Mouse (Mus musculus) MEL (cell line): Measurements from ENCODE around the gene Hecw2.

Experiments used
- CTCF ChIP-seq, 3 experiments: IDR thresholded peaks in 2 of 3; conservative IDR thresholded peaks in 1 of 3; 2 replicates each; pipeline ENCODE4 v1.5.1; 2011 to 2012; ENCODE audit warnings: low read length in 3 of 3, low read depth in 2 of 3, mild to moderate bottlenecking in 2 of 3, improper control_type of control experiment in 1 of 3, inconsistent platforms in 1 of 3, mixed read lengths in 1 of 3, moderate library complexity in 1 of 3; ENCODE audit not compliant: control insufficient read depth in 1 of 3, insufficient read depth in 1 of 3, poor library complexity in 1 of 3, severe bottlenecking in 1 of 3
- HCFC1 ChIP-seq: IDR thresholded peaks from 2 replicates; pipeline ENCODE4 v1.6.1; 2012; ENCODE audit warnings: low read depth, mild to moderate bottlenecking, inconsistent platforms, low read length, improper control_type of control experiment, moderate library complexity

DNA sequence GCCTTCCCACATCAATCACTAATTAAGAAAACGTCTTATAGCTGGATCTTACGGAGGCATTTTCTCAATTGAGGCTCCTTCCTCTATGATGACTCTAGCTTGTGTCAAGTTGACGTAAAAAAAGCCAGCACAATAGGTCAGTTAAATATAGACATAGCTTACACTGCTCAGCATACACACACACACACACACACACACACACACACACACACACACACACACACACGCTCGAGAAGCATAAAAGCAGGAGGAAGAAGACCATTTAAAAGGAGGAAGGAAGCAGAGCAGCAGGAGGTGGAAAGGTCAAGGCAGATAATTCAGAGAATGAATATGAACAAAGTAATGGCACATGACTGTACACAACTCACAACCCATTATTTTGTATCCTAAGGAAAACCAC, 220.0 kb downstream of the Hecw2 start:
- TF ChIP-seq CTCF (IDR thresholded peaks at IDR 0.05 in 2 of 3, conservative IDR thresholded peaks at IDR 0.05 in 1 of 3; ENCODE audit: control insufficient read depth in 1 of 3, insufficient read depth in 1 of 3, low read depth in 2 of 3, low read length in 3 of 3, poor library complexity in 1 of 3, severe bottlenecking in 1 of 3), result no peak
- TF ChIP-seq HCFC1, result no peak
